Mouse (Mus musculus) MEL (cell line): ENCODE measurements around the gene Rdh1. TPM values are rescaled to one million over a fixed set of nuclear protein-coding genes. Genes with fewer than 3 reads are reported as not detected.
"Not testable (repeated sequence)": the region's sequence is repeated elsewhere in the genome, so short reads cannot be mapped to it uniquely, and the experiment has no call there.

Experiments used
- DNase-seq: peaks from one replicate; pipeline ENCODE4 v3.0.0; 2011; ENCODE audit warnings: low read depth, low spot score
- H3K27ac ChIP-seq: 2 replicates; pipeline ENCODE4 v1.5.1; 2012; ENCODE audit warnings: low read depth, mild to moderate bottlenecking, control low read depth, low read length, moderate library complexity; ENCODE audit not compliant: control insufficient read depth
- H3K27me3 ChIP-seq, 2 experiments: fragments of 150-350 bp in 1 of 2; sonication (generic) in 1 of 2; 2 replicates each; pipeline ENCODE4 v1.6.1; 2012; ENCODE audit warnings: low read length in 2 of 2, mild to moderate bottlenecking in 2 of 2, improper control_type of control experiment in 1 of 2, moderate library complexity in 1 of 2; ENCODE audit not compliant: insufficient read depth in 2 of 2, control insufficient read depth in 1 of 2
- H3K36me3 ChIP-seq, 2 experiments: 2 replicates each; pipeline ENCODE4 v1.6.1; 2012 to 2014; ENCODE audit warnings: low read length in 2 of 2, improper control_type of control experiment in 1 of 2, inconsistent platforms in 1 of 2, mild to moderate bottlenecking in 1 of 2; ENCODE audit not compliant: insufficient read depth in 2 of 2, control insufficient read depth in 1 of 2
- H3K4me1 ChIP-seq, 2 experiments: fragments of 150-350 bp in 1 of 2; sonication (generic) in 1 of 2; 2 replicates each; pipeline ENCODE4 v1.6.1; 2012; ENCODE audit warnings: low read length in 2 of 2, improper control_type of control experiment in 1 of 2, mild to moderate bottlenecking in 1 of 2; ENCODE audit not compliant: insufficient read depth in 2 of 2, control insufficient read depth in 1 of 2
- H3K4me3 ChIP-seq, 2 experiments: fragments of 150-350 bp in 1 of 2; sonication (generic) in 1 of 2; 2 replicates each; pipeline ENCODE4 v1.5.1; 2012; ENCODE audit warnings: low read depth in 2 of 2, low read length in 2 of 2, mild to moderate bottlenecking in 2 of 2, moderate library complexity in 2 of 2, control low read depth in 1 of 2, improper control_type of control experiment in 1 of 2; ENCODE audit not compliant: control insufficient read depth in 1 of 2, insufficient read depth in 1 of 2
- H3K79me2 ChIP-seq: 2 replicates; pipeline ENCODE4 v1.6.1; 2012; ENCODE audit warnings: mild to moderate bottlenecking, low read length, moderate library complexity; ENCODE audit not compliant: control insufficient read depth, poor library complexity, insufficient read depth
- H3K9ac ChIP-seq: 2 replicates; pipeline ENCODE4 v1.6.1; 2012; ENCODE audit warnings: low read depth, mild to moderate bottlenecking, control low read depth, low read length, moderate library complexity; ENCODE audit not compliant: control insufficient read depth, poor library complexity, severe bottlenecking
- H3K9me3 ChIP-seq: fragments of 150-350 bp; sonication (generic); replicated peaks from 2 replicates; pipeline ENCODE4 v1.6.1; 2012; ENCODE audit warnings: mild to moderate bottlenecking, low read length, improper control_type of control experiment, moderate library complexity; ENCODE audit not compliant: insufficient read depth
- CHD2 ChIP-seq: IDR thresholded peaks from 2 replicates; pipeline ENCODE4 v1.6.1; 2011; ENCODE audit warnings: low read length, improper control_type of control experiment
- CTCF ChIP-seq, 3 experiments: IDR thresholded peaks in 2 of 3; conservative IDR thresholded peaks in 1 of 3; 2 replicates each; pipeline ENCODE4 v1.5.1; 2011 to 2012; ENCODE audit warnings: low read length in 3 of 3, low read depth in 2 of 3, mild to moderate bottlenecking in 2 of 3, improper control_type of control experiment in 1 of 3, inconsistent platforms in 1 of 3, mixed read lengths in 1 of 3, moderate library complexity in 1 of 3; ENCODE audit not compliant: control insufficient read depth in 1 of 3, insufficient read depth in 1 of 3, poor library complexity in 1 of 3, severe bottlenecking in 1 of 3
- ELF1 ChIP-seq: IDR thresholded peaks from 2 replicates; pipeline ENCODE4 v1.6.1; 2014; ENCODE audit warnings: low read depth, mild to moderate bottlenecking, inconsistent platforms, low read length, improper control_type of control experiment, moderate library complexity
- EP300 ChIP-seq, 2 experiments: IDR thresholded peaks; 2 replicates each; pipeline ENCODE4 v1.6.1; 2011; ENCODE audit warnings: improper control_type of control experiment in 2 of 2, low read length in 2 of 2, low read depth in 1 of 2, mild to moderate bottlenecking in 1 of 2
- ETS1 ChIP-seq: IDR thresholded peaks from 2 replicates; pipeline ENCODE4 v1.6.1; 2012; ENCODE audit warnings: low read depth, mild to moderate bottlenecking, inconsistent platforms, low read length, improper control_type of control experiment, moderate library complexity
- HCFC1 ChIP-seq: IDR thresholded peaks from 2 replicates; pipeline ENCODE4 v1.6.1; 2012; ENCODE audit warnings: low read depth, mild to moderate bottlenecking, inconsistent platforms, low read length, improper control_type of control experiment, moderate library complexity
- KAT2A ChIP-seq: conservative IDR thresholded peaks from 2 replicates; pipeline ENCODE4 v1.6.1; 2012; ENCODE audit warnings: low read depth, low read length, improper control_type of control experiment, inconsistent platforms
- MAFK ChIP-seq: IDR thresholded peaks from 2 replicates; pipeline ENCODE4 v1.6.1; 2011; ENCODE audit warnings: low read depth, mild to moderate bottlenecking, low read length, improper control_type of control experiment, borderline replicate concordance
- MAX ChIP-seq: IDR thresholded peaks from 2 replicates; pipeline ENCODE4 v1.6.1; 2011; ENCODE audit warnings: low read length, improper control_type of control experiment
- MAZ ChIP-seq: IDR thresholded peaks from 2 replicates; pipeline ENCODE4 v1.6.1; 2012; ENCODE audit warnings: low read depth, mild to moderate bottlenecking, inconsistent platforms, low read length, improper control_type of control experiment
- NELFE ChIP-seq: IDR thresholded peaks from 2 replicates; pipeline ENCODE4 v1.6.1; 2011; ENCODE audit warnings: low read depth, low read length, improper control_type of control experiment
- RAD21 ChIP-seq: IDR thresholded peaks from 2 replicates; pipeline ENCODE4 v1.6.1; 2011; ENCODE audit warnings: mild to moderate bottlenecking, low read depth, low read length, improper control_type of control experiment
- RCOR1 ChIP-seq: IDR thresholded peaks from 2 replicates; pipeline ENCODE4 v1.6.1; 2012; ENCODE audit warnings: low read depth, mild to moderate bottlenecking, inconsistent platforms, low read length, improper control_type of control experiment
- SMC3 ChIP-seq: IDR thresholded peaks from 2 replicates; pipeline ENCODE4 v1.6.1; 2011; ENCODE audit warnings: low read depth, low read length, improper control_type of control experiment
- TAL1 ChIP-seq: IDR thresholded peaks from 2 replicates; pipeline ENCODE4 v1.6.1; 2012; ENCODE audit warnings: mild to moderate bottlenecking, inconsistent platforms, low read length, moderate library complexity, mixed read lengths
- TCF12 ChIP-seq: IDR thresholded peaks from 2 replicates; pipeline ENCODE4 v1.6.1; 2014; ENCODE audit warnings: low read depth, mild to moderate bottlenecking, inconsistent platforms, low read length, improper control_type of control experiment, moderate library complexity
- ZC3H11A ChIP-seq: IDR thresholded peaks from 2 replicates; pipeline ENCODE4 v1.6.1; 2012; ENCODE audit warnings: low read depth, mild to moderate bottlenecking, inconsistent platforms, low read length, improper control_type of control experiment
- ZKSCAN1 ChIP-seq: IDR thresholded peaks from 2 replicates; pipeline ENCODE4 v1.6.1; 2012; ENCODE audit warnings: low read depth, mild to moderate bottlenecking, inconsistent platforms, low read length, improper control_type of control experiment, moderate library complexity
- polyA plus RNA-seq, 2 experiments: library from polyadenylated mRNA; stranded (reverse) in 1 of 2; unstranded in 1 of 2; fragments of >175 nt in 1 of 2; fragments of >200 nt in 1 of 2; gene quantifications; 2 replicates each; pipeline versions ENCODE4 v1.2.1 to v1.2.4; 2012; ENCODE audit warnings: low replicate concordance in 2 of 2, low read depth in 1 of 2; ENCODE audit not compliant: insufficient read length in 2 of 2, insufficient read depth in 1 of 2, missing spikeins in 1 of 2
- total RNA-seq: library from RNA; depleted of rRNA; stranded (reverse); fragments of 300-350 nt; gene quantifications from 2 replicates; pipeline ENCODE4 v1.2.3, GENCODE M21; 2012

The Rdh1 gene
- total and polyA plus RNA-seq, 3 experiments: not detected

DNA sequence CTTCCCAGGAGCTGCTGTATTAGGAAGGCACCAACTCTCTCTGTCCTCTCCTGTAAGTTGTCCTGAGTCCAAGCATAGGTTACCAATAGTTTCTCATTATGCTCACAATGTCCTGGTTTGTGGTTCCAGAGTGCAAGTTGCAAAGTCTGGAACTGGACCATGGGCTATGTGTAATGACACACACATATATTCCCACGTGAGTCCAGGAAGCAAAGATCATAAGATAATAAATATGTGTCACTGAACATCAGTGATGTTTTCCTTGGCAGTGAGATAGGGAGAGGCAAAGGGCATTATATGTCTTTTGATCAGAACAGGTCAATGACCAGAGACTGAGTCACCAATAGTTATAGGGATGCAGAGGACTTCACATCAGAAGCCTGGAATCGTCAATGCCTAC is 16.5 kb downstream of the Rdh1 start, which contains the start of gene Rdh9:
Rdh9 (plus strand) TSS at position 376 of the 400 bp plus-strand sequence.
- H3K4me3 ChIP-seq: no peak within 1 kb of the TSS
- H3K27ac ChIP-seq: no peak within 1 kb of the TSS
- H3K9me3 ChIP-seq: no peaks in the 10 kb centered on the region
- TF ChIP-seq MAX (no peak), MAFK (no peak), SMC3 (no peak), ETS1 (no peak), EP300 (IDR thresholded peaks at IDR 0.05; ENCODE audit: low read depth in 1 of 2, low read length in 2 of 2) (no peak), ZKSCAN1 (no peak), ELF1 (no peak), RAD21 (no peak), HCFC1 (no peak), NELFE (no peak), TAL1 (no peak), TCF12 (no peak), CHD2 (no peak), RCOR1 (no peak), MAZ (no peak), ZC3H11A (no peak), KAT2A (no peak)
- H3K27me3 ChIP-seq: no peaks in the 10 kb centered on the region
- H3K36me3 ChIP-seq: no peaks in the 10 kb centered on the region
- no peaks in the 10 kb centered on the region for H3K4me1 ChIP-seq
- no peak within 1 kb of the TSS for H3K9ac ChIP-seq
- no peak for DNase-seq
- no peaks in the 10 kb centered on the region for H3K79me2 ChIP-seq

DNA sequence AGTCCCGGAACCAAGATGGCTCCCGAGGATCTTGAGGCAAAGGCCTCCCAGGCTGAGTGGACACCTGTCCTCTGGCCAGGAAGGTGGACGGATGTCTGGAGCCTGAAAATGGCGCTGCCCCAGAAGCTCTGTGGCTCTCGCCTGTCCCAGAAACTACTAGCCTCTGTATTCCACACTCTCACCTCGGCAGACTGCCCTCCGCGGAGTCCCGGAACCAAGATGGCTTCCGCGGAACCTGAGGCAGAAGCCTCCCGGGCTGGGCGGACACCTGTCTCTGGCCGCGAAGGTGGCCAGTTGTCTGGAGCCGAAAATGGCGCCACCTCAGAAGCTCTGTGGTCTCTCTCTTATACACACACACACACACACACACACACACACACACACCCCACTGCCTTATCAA is 22.8 kb downstream of the Rdh1 start:
- H3K4me3 ChIP-seq, H3K36me3 ChIP-seq, DNase-seq, H3K4me1 ChIP-seq, H3K9me3 ChIP-seq, H3K79me2 ChIP-seq, H3K9ac ChIP-seq, H3K27ac ChIP-seq, H3K27me3 ChIP-seq: not testable (repeated sequence)

DNA sequence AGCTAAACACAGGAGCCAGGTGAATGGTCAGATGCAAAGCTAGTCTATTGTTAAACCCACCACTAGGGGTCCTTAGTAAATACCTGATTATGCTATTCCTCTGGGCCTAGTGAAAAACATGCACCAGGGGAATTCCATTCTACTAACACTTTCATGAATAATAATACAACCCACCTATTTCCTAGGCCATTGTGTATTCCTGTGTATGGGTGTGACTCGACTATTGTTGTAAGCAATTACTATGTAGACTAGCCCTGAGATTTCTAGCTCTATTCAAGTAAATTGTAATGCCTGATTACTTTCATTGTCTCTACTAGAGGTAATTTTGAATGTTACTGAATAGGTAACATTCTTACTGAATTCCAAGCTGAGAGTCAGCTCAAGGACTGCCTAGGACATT is 25.9 kb downstream of the Rdh1 start:
- H3K9me3 ChIP-seq, H3K4me3 ChIP-seq, H3K27ac ChIP-seq, DNase-seq, H3K79me2 ChIP-seq, H3K36me3 ChIP-seq, H3K9ac ChIP-seq, H3K4me1 ChIP-seq, H3K27me3 ChIP-seq: not testable (repeated sequence)
- TF ChIP-seq CTCF (IDR thresholded peaks at IDR 0.05 in 2 of 3, conservative IDR thresholded peaks at IDR 0.05 in 1 of 3; ENCODE audit: control insufficient read depth in 1 of 3, insufficient read depth in 1 of 3, low read depth in 2 of 3, low read length in 3 of 3, poor library complexity in 1 of 3, severe bottlenecking in 1 of 3): peak in 2 of 3 experiments; percentile 9 to 10; a peak in 1 of 6 replicates
